Mouse (Mus musculus) spleen, adult 12 weeks (tissue): ENCODE measurements at regions not wholly inside any gene's neighbourhood (a gene's known extent, or its start where the extent isn't known, plus 50 kb on each side); places are given as distances from the start of the nearest gene placed in this dataset.

Experiments
- DNase-seq: peaks from one replicate; pipeline ENCODE4 v3.0.0; 2022; ENCODE audit warnings: low spot score

GRCm38 (mm10) chr10:37377258-37378001 lies 238.7 kb upstream of the Marcks start:
- DNase-seq = no peak

- DNase-seq = no peak
These were observed 237.5 kb upstream of the Marcks start for GRCm38 (mm10) chr10:37376172-37376571.

GRCm38 (mm10) chr10:37375648-37376047 lies 236.9 kb upstream of the Marcks start:
- DNase-seq = no peak

- no peak for DNase-seq
These were observed 230.4 kb upstream of the Marcks start for GRCm38 (mm10) chr10:37368997-37369679.

GRCm38 (mm10) chr10:37367796-37368195 lies 229.1 kb upstream of the Marcks start:
- DNase-seq = no peak

- DNase-seq = no peak
These were observed 225.8 kb upstream of the Marcks start for GRCm38 (mm10) chr10:37364506-37364905.

GRCm38 (mm10) chr10:37360985-37361384 lies 222.3 kb upstream of the Marcks start:
- no peak for DNase-seq

GRCm38 (mm10) chr10:37358900-37359299 lies 220.2 kb upstream of the Marcks start:
- no peak for DNase-seq

- DNase-seq = no peak
These were observed 219.6 kb upstream of the Marcks start for GRCm38 (mm10) chr10:37358334-37358733.

- DNase-seq = no peak
These were observed 218.8 kb upstream of the Marcks start for GRCm38 (mm10) chr10:37357304-37358060.

- DNase-seq = no peak
These were observed 210.5 kb upstream of the Marcks start for GRCm38 (mm10) chr10:37349261-37349660.

GRCm38 (mm10) chr10:37348416-37348815 lies 209.7 kb upstream of the Marcks start:
- DNase-seq = no peak

GRCm38 (mm10) chr10:37347661-37348060 lies 208.9 kb upstream of the Marcks start:
- no peak for DNase-seq

- no peak for DNase-seq
These were observed 204.0 kb upstream of the Marcks start for GRCm38 (mm10) chr10:37342675-37343074.

GRCm38 (mm10) chr10:37339658-37340057 lies 200.9 kb upstream of the Marcks start:
- no peak for DNase-seq

GRCm38 (mm10) chr10:37338073-37338912 lies 199.6 kb upstream of the Marcks start:
- DNase-seq = peak; percentile 29

GRCm38 (mm10) chr10:37337172-37337620 lies 198.5 kb upstream of the Marcks start:
- no peak for DNase-seq

- no peak for DNase-seq
These were observed 196.4 kb upstream of the Marcks start for GRCm38 (mm10) chr10:37335148-37335547.

- no peak for DNase-seq
These were observed 187.4 kb upstream of the Marcks start for GRCm38 (mm10) chr10:37326168-37326534.

GRCm38 (mm10) chr10:37325514-37326167 lies 186.9 kb upstream of the Marcks start:
- DNase-seq = no peak

GRCm38 (mm10) chr10:37323689-37324088 lies 185.0 kb upstream of the Marcks start:
- no peak for DNase-seq
